18 mouse cellular contexts compared by ENCODE assay signal in genomic region chr1:138418610-138419009, GRCm38 (mm10).
DNase-seq lines count a peak whose midpoint lies in the region; ATAC-seq lines count a peak whose summit lies in the region.
"Had no signal": no experiment of that assay in that cellular context is flagged by ENCODE, and none has a peak within 500 bp of the region (broad histone marks: within the 10 kb centered on the region; RNA-seq: fewer than 3 reads in every experiment).

No protein-coding gene starts in this region.

- no peak overlapping the region for H3K9ac ChIP-seq in kidney, embryonic 14.5 days (ENCODE audit: low read depth, low read length)
- H3K9ac ChIP-seq: embryonic facial prominence, embryonic 12.5 days; limb, embryonic 12.5 days; liver, embryonic 15.5 days; neural tube, embryonic 13.5 days had no signal

- no peak overlapping the region for H3K4me2 ChIP-seq in kidney, embryonic 14.5 days (replicated peaks; ENCODE audit: low read depth, low read length)
- H3K4me2 ChIP-seq: embryonic facial prominence, embryonic 12.5 days; limb, embryonic 12.5 days; liver, embryonic 15.5 days; neural tube, embryonic 13.5 days had no signal

- H3K36me3 ChIP-seq in kidney, embryonic 14.5 days (ENCODE audit: control insufficient read depth, insufficient read depth, low read length), result no peaks in the 10 kb centered on the region
- H3K36me3 ChIP-seq: embryonic facial prominence, embryonic 12.5 days; limb, embryonic 12.5 days; liver, embryonic 15.5 days; neural tube, embryonic 13.5 days had no signal

- WGBS in kidney, embryonic 14.5 days, result 58% methylated on average over 3 of the region's 3 CpGs

- no peak overlapping the region for H3K27ac ChIP-seq in kidney, embryonic 14.5 days (ENCODE audit: low read depth, low read length)
- H3K27ac ChIP-seq: embryonic facial prominence, embryonic 12.5 days; limb, embryonic 12.5 days; liver, embryonic 15.5 days; neural tube, embryonic 13.5 days had no signal

- peak; percentile 65; the same call in 1 of the 2 replicates for ATAC-seq in frontal cortex, adult (ENCODE audit: low TSS enrichment)
- 0 out of 2 replicates have a peak, but pooled peaks have one; percentile 28 for ATAC-seq in kidney, embryonic 14.5 days (ENCODE audit: low FRiP score, low TSS enrichment)
- ATAC-seq: inflammation-experienced regulatory T-cells, adult 6 months had no signal

- no peaks in the 10 kb centered on the region for H3K27me3 ChIP-seq in kidney, embryonic 14.5 days (ENCODE audit: control insufficient read depth, insufficient read depth, low read length)
- H3K27me3 ChIP-seq: embryonic facial prominence, embryonic 12.5 days; limb, embryonic 12.5 days; liver, embryonic 15.5 days; neural tube, embryonic 13.5 days had no signal

- no peak overlapping the region for H3K4me3 ChIP-seq in kidney, embryonic 14.5 days (ENCODE audit: low read length)
- H3K4me3 ChIP-seq: embryonic facial prominence, embryonic 12.5 days; limb, embryonic 12.5 days; liver, embryonic 15.5 days; neural tube, embryonic 13.5 days had no signal

- no peak for DNase-seq in frontal cortex, postnatal 36 days (ENCODE audit: low spot score in 2 of 2)
- DNase-seq in kidney, postnatal 14 days, result no peak
- peak; percentile 17 for DNase-seq in retina, embryonic 14.5 days (ENCODE audit: low spot score)
- DNase-seq in retina, postnatal 1 day, result no peak
- DNase-seq in cerebellum, postnatal 4 days (ENCODE audit: low spot score in 2 of 2), result no peak
- no peak for DNase-seq in natural killer cell, adult 2 months (ENCODE audit: low spot score in 2 of 2)
- DNase-seq: cerebellum, adult 11 months; cerebellum, postnatal 36 days; heart, postnatal 10 days; right cerebral cortex, postnatal 4 days; thymus, adult 2 months had no signal

- no peaks in the 10 kb centered on the region for H3K9me3 ChIP-seq in kidney, embryonic 14.5 days (ENCODE audit: control insufficient read depth, low read length)
- H3K9me3 ChIP-seq: embryonic facial prominence, embryonic 12.5 days; limb, embryonic 12.5 days; liver, embryonic 15.5 days; neural tube, embryonic 13.5 days had no signal

- no peaks in the 10 kb centered on the region for H3K4me1 ChIP-seq in kidney, embryonic 14.5 days (ENCODE audit: control insufficient read depth, insufficient read depth, low read length)
- H3K4me1 ChIP-seq: embryonic facial prominence, embryonic 12.5 days; liver, embryonic 15.5 days; neural tube, embryonic 13.5 days had no signal
